Mouse (Mus musculus) T-helper 17 cell (primary cell): ENCODE data around the gene Adamtsl4.

Experiments
- in situ Hi-C, 2 experiments: fragments of 300-600 bp; cut with MboI, MseI; formaldehyde crosslinking; loops; 1 replicate in 1 of 2; 2 replicates in 1 of 2; pipeline ENCODE4 v1.15.1; 2025; ENCODE audit warnings: high pct_unique_total_duplicates in 2 of 2

The Adamtsl4 gene

GRCm38 (mm10) chr3:95677420-95678090 lies 10.2 kb downstream of the Adamtsl4 start:
- in situ Hi-C loops: loop anchor here in 1 of 2 experiments (5.0 kb wide), 1 partner anchor 40 kb away; no protein-coding TSS in a partner anchor

DNA sequence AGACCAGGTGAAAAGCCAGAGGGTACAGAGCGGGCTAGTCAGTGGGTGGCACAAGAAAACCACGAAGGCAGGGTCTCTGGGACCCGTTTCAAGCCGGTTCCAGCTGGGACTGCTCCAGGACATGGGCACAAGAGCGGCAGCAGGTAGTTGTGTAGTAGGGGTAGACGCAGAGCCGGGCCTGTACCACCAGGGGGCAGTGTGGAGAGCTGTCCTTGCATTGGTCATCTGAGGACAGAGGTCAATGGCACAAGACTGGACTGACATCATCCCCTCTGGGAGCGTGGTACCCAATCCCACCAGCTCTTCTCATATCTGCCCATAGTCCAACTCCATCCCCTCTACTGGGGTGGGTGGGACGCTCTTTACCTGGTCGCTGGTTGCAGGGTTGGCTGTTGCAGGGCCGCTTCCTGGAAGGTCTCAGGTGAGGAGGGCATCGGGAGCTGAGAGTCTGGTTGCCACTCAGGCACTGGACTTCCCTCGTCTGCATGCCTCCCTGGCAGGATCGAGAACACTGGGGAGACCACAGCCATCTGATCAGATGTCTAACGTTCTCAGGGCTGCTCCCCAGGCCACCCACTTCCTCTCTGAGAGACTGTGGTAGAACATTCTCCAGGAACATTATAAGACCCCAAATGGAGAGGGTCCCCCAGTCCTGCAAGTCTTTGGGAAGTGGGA lies 10.8 kb downstream of the Adamtsl4 start:
- in situ Hi-C loops: loop anchor here in 1 of 2 experiments (5.0 kb wide), 1 partner anchor 40 kb away; no protein-coding TSS in a partner anchor

DNA sequence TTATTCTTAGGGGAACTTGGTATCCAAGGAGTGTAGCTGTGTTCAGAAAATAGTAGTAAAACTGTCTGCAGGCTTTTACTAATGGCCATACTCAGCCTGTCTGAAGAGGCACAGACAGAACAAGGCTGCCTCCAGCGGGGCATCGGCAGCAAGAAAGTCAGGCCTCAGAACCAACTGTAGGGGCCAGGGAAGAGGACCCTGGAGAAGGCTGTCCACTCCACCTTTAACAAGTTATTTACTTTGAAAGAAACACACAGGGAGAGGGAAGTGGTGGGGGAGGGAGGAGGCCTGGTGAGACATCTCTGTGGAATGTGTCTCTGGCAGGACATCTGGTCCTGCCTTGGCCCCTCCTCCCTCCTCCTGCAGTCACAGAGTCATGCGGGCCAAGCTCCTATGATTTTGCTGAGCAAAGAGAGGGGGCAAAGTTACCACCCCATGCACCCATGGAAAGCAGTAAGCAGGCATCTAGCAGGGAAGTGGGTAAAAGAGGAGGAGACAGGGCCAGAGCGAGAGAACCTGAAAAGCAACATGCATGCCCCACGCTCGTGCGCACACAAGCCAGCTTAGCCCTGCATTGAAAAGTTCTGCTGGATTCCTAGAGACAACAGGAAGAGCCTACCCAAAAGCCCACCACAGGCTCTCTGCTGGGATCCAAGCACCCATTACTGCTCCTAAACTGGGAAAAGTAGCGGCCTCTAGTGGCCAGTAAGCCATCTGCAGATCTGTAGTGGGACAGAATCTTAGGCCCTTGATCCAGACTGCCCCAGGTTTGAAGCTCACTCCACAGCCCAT lies 12.2 kb downstream of the Adamtsl4 start:
- in situ Hi-C loops: loop anchor here in 1 of 2 experiments (5.0 kb wide), 1 partner anchor 38 kb away; no protein-coding TSS in a partner anchor

GRCm38 (mm10) chr3:95674812-95675211 lies 12.9 kb downstream of the Adamtsl4 start:
- in situ Hi-C loops: loop anchor here in 1 of 2 experiments (5.0 to 25.0 kb wide), 2 partner anchors 38 to 887 kb away; partner anchors contain the start of gene Txnip

- in situ Hi-C loops: loop anchor here in 1 of 2 experiments (25.0 kb wide), 1 partner anchor 888 kb away; the partner anchor contains the start of gene Txnip
Measured at GRCm38 (mm10) chr3:95674236-95674635, 13.5 kb downstream of the Adamtsl4 start.

- in situ Hi-C loops: loop anchor here in 1 of 2 experiments (25.0 kb wide), 1 partner anchor 889 kb away; the partner anchor contains the start of gene Txnip
Measured at GRCm38 (mm10) chr3:95673707-95674211, 14.0 kb downstream of the Adamtsl4 start.

DNA sequence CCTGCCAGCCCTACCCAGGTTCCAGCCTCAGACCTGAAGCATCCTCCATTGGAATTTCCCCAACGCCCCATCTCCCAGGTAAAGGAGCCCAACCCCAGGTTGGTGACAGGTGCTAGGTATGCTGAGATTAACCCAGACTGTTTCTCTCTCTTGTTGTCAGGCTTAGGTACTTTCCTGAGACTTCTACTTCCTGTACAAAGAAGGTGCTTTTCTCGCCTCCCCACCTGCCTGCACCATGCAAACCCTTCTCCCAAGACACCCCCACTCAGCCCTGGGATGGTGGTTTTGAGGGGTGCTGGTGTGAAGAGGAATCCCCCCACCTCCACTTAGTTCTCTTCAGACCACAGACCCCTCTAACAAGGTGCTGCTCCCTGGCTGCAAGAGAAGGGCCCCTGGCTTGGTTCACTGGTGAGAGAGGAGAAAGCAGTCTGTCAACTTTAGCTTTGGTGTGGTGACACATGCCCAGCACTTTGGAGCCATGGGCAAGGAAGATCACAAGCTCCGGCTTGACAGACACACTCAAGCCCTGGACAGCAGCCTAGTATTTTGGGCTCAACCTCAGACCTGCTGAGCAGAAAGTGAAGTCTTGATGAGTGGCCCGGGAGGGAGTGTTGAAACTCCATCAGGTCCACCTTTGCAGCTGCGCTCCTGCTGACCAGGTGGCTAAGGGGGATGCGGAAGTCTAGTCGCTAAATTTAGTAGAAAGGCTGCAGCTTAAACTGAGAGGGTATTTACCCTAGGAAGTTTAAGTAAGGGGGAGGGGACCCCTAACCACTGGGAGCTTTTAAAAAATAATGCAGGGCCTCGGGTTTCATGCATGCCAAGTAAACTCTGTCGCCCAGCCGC lies 14.6 kb downstream of the Adamtsl4 start:
- in situ Hi-C loops: loop anchor here in 1 of 2 experiments (25.0 kb wide), 1 partner anchor 889 kb away; the partner anchor contains the start of gene Txnip

GRCm38 (mm10) chr3:95672461-95672860 lies 15.3 kb downstream of the Adamtsl4 start:
- in situ Hi-C loops: loop anchor here in 1 of 2 experiments (25.0 kb wide), 1 partner anchor 890 kb away; the partner anchor contains the start of gene Txnip

DNA sequence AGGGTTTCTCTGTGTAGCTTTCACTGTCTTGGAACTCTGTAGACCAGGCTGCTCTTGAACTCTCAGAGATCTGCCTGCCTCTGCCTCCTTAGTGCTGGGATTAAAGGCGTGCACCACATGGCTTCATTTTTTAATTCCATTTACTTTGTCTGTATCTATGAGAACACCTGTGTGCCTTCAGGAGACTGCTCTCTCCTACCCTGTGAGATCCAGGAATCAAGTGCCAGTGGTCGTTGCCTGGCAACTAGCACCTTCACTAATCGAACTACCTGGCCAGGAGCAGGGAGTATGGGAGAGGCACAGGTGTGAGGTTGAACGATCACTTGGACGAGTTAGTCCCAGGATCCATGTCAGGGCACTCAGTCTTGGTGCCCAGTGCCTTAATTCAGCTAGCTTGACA lies 16.5 kb downstream of the Adamtsl4 start:
- in situ Hi-C loops: loop anchor here in 1 of 2 experiments (25.0 kb wide), 1 partner anchor 891 kb away; the partner anchor contains the start of gene Txnip

GRCm38 (mm10) chr3:95670419-95670818 lies 17.3 kb downstream of the Adamtsl4 start:
- in situ Hi-C loops: loop anchor here in 1 of 2 experiments (25.0 kb wide), 1 partner anchor 892 kb away; the partner anchor contains the start of gene Txnip

DNA sequence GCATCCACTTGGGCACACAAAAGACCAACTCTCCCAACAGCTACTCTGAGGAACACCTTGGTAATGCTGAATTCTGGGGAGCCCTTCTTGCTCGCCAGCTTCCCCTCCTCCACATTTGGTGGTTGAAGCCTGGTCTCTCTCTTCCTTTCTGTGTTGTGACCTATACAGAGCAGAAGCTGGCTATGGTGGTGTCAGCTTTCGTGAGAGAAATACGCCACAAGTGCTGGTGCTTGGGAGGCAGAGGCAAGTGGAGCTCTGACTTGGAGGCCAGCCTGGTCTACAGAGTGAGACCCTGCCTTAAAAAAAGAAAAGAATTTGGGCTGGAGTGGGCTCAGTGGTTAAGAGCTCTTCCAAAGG lies 18.4 kb downstream of the Adamtsl4 start:
- in situ Hi-C loops: loop anchor here in 1 of 2 experiments (25.0 kb wide), 1 partner anchor 893 kb away; the partner anchor contains the start of gene Txnip

DNA sequence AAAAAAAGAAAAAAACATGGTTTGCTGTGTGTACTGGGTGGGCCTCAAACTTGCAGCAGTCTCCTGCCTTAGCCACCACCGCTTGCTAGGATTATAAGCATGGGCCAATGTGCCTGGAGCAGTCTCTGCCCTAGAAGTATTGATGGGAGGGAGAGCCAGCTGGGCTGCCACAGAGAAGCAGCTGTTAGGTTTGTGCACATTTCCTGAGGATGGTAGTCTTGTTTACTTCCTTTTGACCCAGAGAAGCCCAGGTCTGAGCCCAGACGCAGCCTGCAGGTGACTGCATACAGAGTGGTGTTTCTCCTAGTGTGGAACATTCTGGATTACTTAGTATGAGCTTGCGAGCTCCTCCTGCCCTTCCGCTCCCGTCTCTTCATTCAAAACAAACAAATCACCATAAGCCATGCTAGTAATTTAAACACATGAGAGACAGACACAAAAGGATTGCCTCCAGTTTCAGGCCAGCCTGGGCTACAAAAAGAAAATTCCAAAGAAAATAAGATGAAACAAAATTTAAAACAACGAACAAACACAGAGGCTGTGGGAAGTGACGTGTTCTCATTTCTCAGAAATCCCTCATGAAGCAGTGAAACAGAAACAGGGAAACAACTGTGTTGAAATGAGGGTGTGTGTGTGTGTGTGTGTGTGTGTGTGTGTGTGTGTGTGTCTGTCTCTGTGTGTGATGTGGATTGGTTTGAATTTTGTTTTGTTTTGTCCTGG lies 19.0 kb downstream of the Adamtsl4 start:
- in situ Hi-C loops: loop anchor here in 1 of 2 experiments (25.0 kb wide), 1 partner anchor 894 kb away; the partner anchor contains the start of gene Txnip

GRCm38 (mm10) chr3:95668026-95668425 lies 19.7 kb downstream of the Adamtsl4 start:
- in situ Hi-C loops: loop anchor here in 1 of 2 experiments (25.0 kb wide), 1 partner anchor 894 kb away; the partner anchor contains the start of gene Txnip

DNA sequence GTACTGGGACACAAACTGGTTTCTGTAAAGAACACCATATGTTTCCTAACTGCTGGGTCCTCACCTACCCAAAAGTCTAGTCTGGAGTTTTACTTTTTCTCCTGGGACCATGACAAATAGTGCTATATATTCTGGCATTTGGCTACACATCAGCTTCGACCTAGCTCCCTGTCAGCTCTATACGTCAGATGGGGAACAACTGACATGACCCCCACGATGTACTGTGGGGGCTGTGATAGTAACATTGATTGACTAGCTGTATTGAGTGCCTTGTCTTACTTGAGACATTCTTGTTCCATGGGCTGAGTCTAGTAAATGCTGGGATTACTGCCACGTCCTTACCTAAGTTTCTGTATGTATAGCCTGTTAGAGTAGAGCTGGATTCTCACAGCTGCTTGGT lies 20.2 kb downstream of the Adamtsl4 start:
- in situ Hi-C loops: loop anchor here in 1 of 2 experiments (25.0 kb wide), 1 partner anchor 895 kb away; the partner anchor contains the start of gene Txnip

GRCm38 (mm10) chr3:95666124-95666844 lies 21.4 kb downstream of the Adamtsl4 start:
- in situ Hi-C loops: loop anchor here in 1 of 2 experiments (25.0 kb wide), 1 partner anchor 896 kb away; the partner anchor contains the start of gene Txnip

GRCm38 (mm10) chr3:95664940-95665352 lies 22.8 kb downstream of the Adamtsl4 start:
- in situ Hi-C loops: loop anchor here in 1 of 2 experiments (25.0 kb wide), 1 partner anchor 897 kb away; the partner anchor contains the start of gene Txnip

GRCm38 (mm10) chr3:95663969-95664608 lies 23.6 kb downstream of the Adamtsl4 start:
- in situ Hi-C loops: loop anchor here in 1 of 2 experiments (25.0 kb wide), 1 partner anchor 898 kb away; the partner anchor contains the start of gene Txnip
